Mouse (Mus musculus): ENCODE results near the gene Supt20. TPM values are rescaled to one million over a fixed set of nuclear protein-coding genes. Genes with fewer than 3 reads are reported as not detected.

Supt20 gene
- polyA plus RNA-seq, 1 experiment from 2014 or later, result 101 TPM

DNA sequence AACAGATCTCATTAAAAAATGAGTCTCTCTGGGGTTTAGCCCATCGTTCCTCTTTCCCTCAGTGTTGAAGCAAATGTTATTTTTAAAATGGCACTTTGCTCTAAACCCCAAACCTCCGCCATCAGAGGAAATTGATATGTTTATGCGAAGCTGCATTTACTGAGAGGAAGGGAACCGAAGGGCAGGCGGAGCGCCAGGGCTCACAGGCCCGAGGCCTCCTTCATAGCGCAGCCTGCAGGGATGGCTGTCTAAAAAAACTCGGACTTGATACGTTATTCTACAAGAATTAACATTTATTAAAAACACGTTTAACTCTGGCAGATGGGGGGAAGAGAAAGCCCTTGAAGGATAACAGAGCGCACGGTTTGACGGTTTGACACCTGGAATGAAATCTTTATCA is 73.4 kb downstream of the Supt20 start:
- peaks cover 4% of the 10 kb centered on the region; the same call in 1 of the 2 replicates for H3K9me3 ChIP-seq
- no peaks in the 10 kb centered on the region for H3K36me3 ChIP-seq (replicated peaks)
- no peak overlapping the region for H3K4me3 ChIP-seq
- H3K27ac ChIP-seq, result no peak overlapping the region
- H3K4me1 ChIP-seq, result peaks cover under 1% of the 10 kb centered on the region; the same call in 1 of the 2 replicates
- no peaks in the 10 kb centered on the region for H3K27me3 ChIP-seq (ENCODE audit: poor library complexity, severe bottlenecking)
- DNase-seq (ENCODE audit: extremely low spot score, low spot score), result no peak
- WGBS, result 88% methylated on average over 14 of the region's 14 CpGs

- no peak for DNase-seq (ENCODE audit: extremely low spot score, low spot score)
- Histone ChIP-seq H3K9me3 (peaks cover 4% of the 10 kb centered on the region; the same call in 1 of the 2 replicates), H3K27me3 (ENCODE audit: poor library complexity, severe bottlenecking) (no peaks in the 10 kb centered on the region), H3K4me1 (no peaks in the 10 kb centered on the region), H3K4me3 (no peak overlapping the region), H3K36me3 (replicated peaks) (no peaks in the 10 kb centered on the region), H3K27ac (no peak overlapping the region)
- 89% methylated on average over 5 of the region's 5 CpGs for WGBS
Observed at GRCm38 (mm10) chr3:54766811-54767210, 74.2 kb downstream of the Supt20 start.

GRCm38 (mm10) chr3:54768592-54768991 is 76.0 kb downstream of the Supt20 start:
- peaks cover 4% of the 10 kb centered on the region; the same call in 1 of the 2 replicates for H3K9me3 ChIP-seq
- H3K27me3 ChIP-seq (ENCODE audit: poor library complexity, severe bottlenecking), result no peaks in the 10 kb centered on the region
- H3K4me1 ChIP-seq, result no peaks in the 10 kb centered on the region
- H3K4me3 ChIP-seq, result no peak overlapping the region
- no peaks in the 10 kb centered on the region for H3K36me3 ChIP-seq (replicated peaks)
- 93% methylated on average over 8 of the region's 8 CpGs for WGBS
- no peak overlapping the region for H3K27ac ChIP-seq
- DNase-seq (ENCODE audit: extremely low spot score, low spot score), result no peak

DNA sequence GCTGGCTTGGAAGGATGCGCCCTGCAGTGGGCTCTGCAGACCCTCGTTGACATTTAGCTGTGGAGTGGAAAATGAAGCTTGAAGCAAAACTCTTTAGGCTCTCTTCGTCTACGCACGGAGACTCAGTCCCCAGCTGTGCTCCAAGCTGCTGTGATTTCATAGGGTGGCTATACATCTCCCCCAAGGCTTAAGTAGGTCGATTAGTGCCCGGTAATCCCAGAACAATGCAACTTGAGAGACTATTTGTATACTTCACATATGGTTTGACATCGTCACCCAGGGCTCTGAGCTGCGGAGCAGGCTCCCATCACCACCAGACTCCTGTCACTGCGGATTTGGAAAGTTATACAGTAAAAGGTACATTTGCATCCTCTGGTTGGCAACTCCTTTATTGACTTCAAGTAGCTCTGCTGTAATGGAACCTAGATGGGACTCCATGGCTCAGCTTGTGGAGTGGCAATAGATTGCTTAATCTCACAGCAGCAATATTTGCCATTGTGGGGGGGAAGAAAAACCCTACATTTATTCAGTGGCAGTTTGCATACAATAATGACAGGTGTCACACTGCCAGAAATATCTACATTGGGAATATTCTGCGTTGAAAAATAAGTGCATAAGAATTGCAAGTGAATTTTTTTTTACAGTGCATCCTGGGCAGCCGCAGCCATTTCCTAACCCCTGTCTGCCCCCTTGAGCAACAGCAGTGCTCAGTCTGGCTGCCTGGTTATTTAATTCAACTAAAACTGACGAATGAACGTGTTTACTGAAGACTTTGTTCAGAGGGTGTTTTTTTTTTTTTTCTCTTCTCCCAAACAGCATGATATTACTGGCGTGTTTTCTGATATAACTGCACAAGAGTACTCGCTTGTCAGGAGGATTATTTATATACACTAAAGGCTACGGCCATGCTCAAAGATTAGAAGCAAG is 77.0 kb downstream of the Supt20 start:
- H3K27me3 ChIP-seq (ENCODE audit: poor library complexity, severe bottlenecking), result no peaks in the 10 kb centered on the region
- 67% methylated on average over 17 of the region's 17 CpGs for WGBS
- H3K27ac ChIP-seq, result no peak overlapping the region
- no peak for DNase-seq (ENCODE audit: extremely low spot score, low spot score)
- H3K4me1 ChIP-seq, result no peaks in the 10 kb centered on the region
- peaks cover 6% of the 10 kb centered on the region; the same call in 1 of the 2 replicates for H3K9me3 ChIP-seq
- no peaks in the 10 kb centered on the region for H3K36me3 ChIP-seq (replicated peaks)
- no peak overlapping the region for H3K4me3 ChIP-seq

GRCm38 (mm10) chr3:54773613-54774012 is 81.0 kb downstream of the Supt20 start:
- peaks cover 6% of the 10 kb centered on the region; the same call in 1 of the 2 replicates for H3K9me3 ChIP-seq
- H3K27ac ChIP-seq, result no peak overlapping the region
- no peak for DNase-seq (ENCODE audit: extremely low spot score, low spot score)
- no peaks in the 10 kb centered on the region for H3K4me1 ChIP-seq
- no peaks in the 10 kb centered on the region for H3K36me3 ChIP-seq (replicated peaks)
- H3K27me3 ChIP-seq (ENCODE audit: poor library complexity, severe bottlenecking), result no peaks in the 10 kb centered on the region
- 86% methylated on average over 6 of the region's 6 CpGs for WGBS
- no peak overlapping the region for H3K4me3 ChIP-seq

DNA sequence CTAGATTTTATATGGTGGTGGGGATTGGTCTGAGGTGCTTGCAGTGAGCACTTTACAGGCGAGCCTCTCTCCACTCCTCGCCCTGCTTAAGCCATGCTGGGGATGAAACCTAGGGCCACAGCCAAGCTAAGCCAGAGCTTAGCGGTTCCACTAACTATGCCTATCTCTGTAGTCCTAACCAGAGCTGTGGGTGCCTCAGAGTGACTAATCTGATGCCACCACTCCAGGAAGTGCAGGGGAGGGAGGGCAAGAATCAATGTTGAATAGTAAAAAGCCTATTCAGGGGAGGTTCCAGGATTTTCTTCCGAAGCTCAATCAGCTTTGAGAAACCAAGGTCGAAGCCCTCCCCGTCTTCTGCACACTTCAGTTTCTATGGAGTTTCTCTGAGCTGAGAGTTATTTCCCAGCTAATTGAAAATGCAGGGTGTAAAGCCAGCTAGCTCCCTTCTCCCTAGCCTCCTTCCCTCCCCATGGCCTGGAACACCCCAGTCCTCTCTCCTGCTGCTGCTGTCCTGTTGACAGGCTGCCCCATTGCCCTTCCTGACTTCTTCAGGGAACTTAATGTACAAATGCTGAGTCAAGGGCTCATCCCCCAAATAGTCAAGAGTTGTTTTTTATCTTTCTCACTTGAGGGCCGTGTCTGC is 83.5 kb downstream of the Supt20 start:
- no peak overlapping the region for H3K27ac ChIP-seq
- no peaks in the 10 kb centered on the region for H3K4me1 ChIP-seq
- no peaks in the 10 kb centered on the region for H3K27me3 ChIP-seq (ENCODE audit: poor library complexity, severe bottlenecking)
- WGBS, result 62% methylated on average over 7 of the region's 7 CpGs
- no peak overlapping the region for H3K4me3 ChIP-seq
- peaks cover 6% of the 10 kb centered on the region; the same call in 1 of the 2 replicates for H3K9me3 ChIP-seq
- no peak for DNase-seq (ENCODE audit: extremely low spot score, low spot score)
- no peaks in the 10 kb centered on the region for H3K36me3 ChIP-seq (replicated peaks)

Other genes starting within 250 kb of the Supt20 start
- 0.47 TPM in 1 of 2 replicates, not detected in the other for gene Gm21958, start 21.5 kb downstream of the Supt20 start, polyA plus RNA-seq (2016; fragmentation: Nextera tagmentation; extraction: Ambion mirVana)
- 196 and 206 TPM in 2 replicates for gene Exosc8, start 42.6 kb downstream of the Supt20 start, polyA plus RNA-seq (2016; fragmentation: Nextera tagmentation; extraction: Ambion mirVana)
- 40.8 and 42.6 TPM in 2 replicates for gene Alg5, start 42.7 kb downstream of the Supt20 start, polyA plus RNA-seq (2016; fragmentation: Nextera tagmentation; extraction: Ambion mirVana)
- gene Smad9, start 62.8 kb downstream of the Supt20 start, polyA plus RNA-seq (2016; fragmentation: Nextera tagmentation; extraction: Ambion mirVana), result 0.09 TPM in 2 replicates
- gene Rfxap, start 115.0 kb downstream of the Supt20 start, polyA plus RNA-seq (2016; fragmentation: Nextera tagmentation; extraction: Ambion mirVana), result 35.9 and 38.9 TPM in 2 replicates
- 0.14 and 0.16 TPM in 2 replicates for gene Sertm1, start 223.1 kb downstream of the Supt20 start, polyA plus RNA-seq (2016; fragmentation: Nextera tagmentation; extraction: Ambion mirVana)